Mouse (Mus musculus) ovary, postnatal 36 days (tissue): ENCODE data around the gene Glrb.

Experiments
- DNase-seq: peaks from one replicate; pipeline ENCODE4 v3.0.0; 2022; ENCODE audit warnings: low spot score, mixed read lengths

Glrb gene

GRCm38 (mm10) chr3:80913111-80913778 lies at the start of gene Glrb:
Glrb (minus strand) TSS chr3:80913660.
- peak; percentile 37 for DNase-seq

DNA sequence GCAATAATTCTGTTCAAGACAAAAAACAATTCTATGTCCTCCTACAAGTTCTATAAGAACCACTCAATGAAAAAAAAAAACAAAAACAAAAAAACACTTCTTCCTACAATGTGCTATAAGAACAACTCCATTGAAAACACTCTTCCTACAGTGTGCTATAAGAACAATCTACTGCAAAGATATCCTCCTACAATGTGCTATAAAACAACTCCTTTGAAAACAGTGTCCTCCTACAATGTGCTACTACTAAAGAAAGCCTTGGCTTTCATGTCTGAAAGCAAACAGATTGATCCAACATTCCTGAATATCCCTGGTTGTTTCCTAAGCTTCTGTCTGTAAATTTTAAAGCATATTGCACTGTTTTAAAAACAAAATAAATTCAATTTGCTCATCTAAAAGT lies 46.5 kb upstream of the Glrb start:
- no peak for DNase-seq

GRCm38 (mm10) chr3:80958591-80958990 lies 45.1 kb upstream of the Glrb start:
- DNase-seq: peak; percentile 34

DNA sequence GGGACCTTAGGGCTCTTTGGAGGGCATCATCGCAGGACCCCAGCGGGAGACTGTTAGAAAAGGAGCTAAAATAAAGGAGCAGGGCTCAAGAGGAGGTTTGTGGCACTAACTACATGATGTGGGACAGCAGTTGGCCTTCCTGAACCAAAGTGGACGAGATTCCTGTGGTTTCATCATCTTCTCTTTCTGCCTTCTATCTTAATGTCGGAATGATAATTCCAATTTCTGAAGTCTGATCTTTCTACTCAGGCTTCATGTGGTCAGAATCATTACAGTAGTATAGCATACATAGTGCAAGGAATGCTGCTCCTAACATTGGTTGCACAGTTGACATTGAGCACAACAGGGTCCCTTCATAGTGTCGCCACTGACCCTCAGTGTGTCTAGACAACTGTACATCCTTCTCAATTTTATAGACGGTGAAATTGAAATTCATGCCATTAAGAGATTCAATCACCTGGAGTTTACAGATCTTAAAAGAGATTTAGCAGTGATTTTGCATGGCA lies 372 bp upstream of the Glrb start:
- DNase-seq: no peak

- no peak for DNase-seq
These were observed 18.5 kb downstream of the Glrb start for GRCm38 (mm10) chr3:80894745-80895480.

- no peak for DNase-seq
These were observed 19.1 kb downstream of the Glrb start for GRCm38 (mm10) chr3:80894328-80894727.

- no peak for DNase-seq
These were observed 20.3 kb downstream of the Glrb start for GRCm38 (mm10) chr3:80893055-80893690.

- no peak for DNase-seq
These were observed 22.4 kb downstream of the Glrb start for GRCm38 (mm10) chr3:80891087-80891486.

DNA sequence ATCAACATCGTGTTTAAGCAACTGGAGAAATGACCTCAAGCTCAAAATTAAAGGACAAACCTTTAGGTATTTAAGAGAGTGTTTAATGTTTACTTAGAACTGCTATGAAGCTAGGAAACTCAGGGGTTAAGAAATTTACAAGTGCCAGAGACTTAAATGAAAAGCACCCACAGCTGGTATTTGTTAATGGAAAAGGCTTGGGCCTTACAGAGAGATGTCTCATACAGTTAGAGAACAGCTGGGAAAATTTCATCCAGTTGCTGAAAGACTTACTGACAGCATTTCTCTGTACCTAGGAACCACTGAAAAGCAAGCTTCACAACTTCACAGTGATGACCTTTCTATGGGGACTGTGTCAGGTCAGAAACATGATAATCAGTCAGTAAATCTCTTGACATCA lies 28.3 kb downstream of the Glrb start:
- no peak for DNase-seq

- DNase-seq: no peak
These were observed 29.9 kb downstream of the Glrb start for GRCm38 (mm10) chr3:80883601-80884000.

DNA sequence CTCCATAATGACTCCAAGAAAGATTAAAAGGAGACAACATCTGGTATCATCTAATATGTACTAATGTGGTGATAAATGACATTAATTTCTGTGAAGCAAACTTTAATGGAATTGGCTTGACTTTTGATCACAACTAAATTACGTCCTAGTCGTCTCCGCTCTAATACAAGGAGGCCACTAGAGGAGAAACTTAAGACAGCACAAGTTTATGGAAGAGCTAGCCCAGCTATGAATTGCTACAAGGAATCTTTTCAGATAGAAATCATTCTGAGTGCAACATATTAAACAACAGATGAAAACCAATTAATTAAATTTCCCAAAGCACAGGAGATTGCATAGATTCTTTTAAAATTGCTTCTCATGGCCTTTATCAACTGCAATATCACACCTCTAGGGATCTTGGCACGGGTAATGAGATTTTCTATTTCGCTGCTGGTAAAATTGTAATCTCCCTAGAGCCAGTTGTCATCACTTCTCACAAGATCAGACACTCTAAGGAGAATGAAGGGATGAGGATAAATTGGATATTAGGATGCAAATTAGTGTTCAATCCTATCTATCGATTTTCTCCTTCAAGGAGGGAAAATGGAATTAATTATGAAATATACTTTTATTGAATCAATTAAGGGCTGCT lies 32.7 kb downstream of the Glrb start:
- DNase-seq: no peak

DNA sequence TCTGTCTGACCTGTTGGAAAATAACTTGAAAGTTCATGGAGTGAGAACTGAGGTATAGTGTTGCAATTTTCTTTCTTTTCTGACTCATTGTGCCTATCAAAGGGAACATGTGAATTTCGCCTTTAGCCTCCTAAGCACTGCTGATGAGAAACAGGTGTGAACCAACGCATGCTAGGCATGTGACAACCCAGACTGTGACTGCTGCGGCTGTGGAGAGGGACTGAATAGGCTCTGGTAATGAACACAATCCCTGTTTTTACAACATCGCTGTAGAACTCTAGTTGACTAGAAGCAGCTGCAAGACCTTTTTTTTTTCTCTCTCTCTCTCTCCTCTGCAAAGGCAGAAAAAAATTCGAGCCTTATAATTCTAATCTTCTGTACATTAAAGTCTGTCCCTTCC lies 34.9 kb downstream of the Glrb start:
- DNase-seq: no peak

GRCm38 (mm10) chr3:80874690-80875353 lies 38.6 kb downstream of the Glrb start:
- DNase-seq: no peak

DNA sequence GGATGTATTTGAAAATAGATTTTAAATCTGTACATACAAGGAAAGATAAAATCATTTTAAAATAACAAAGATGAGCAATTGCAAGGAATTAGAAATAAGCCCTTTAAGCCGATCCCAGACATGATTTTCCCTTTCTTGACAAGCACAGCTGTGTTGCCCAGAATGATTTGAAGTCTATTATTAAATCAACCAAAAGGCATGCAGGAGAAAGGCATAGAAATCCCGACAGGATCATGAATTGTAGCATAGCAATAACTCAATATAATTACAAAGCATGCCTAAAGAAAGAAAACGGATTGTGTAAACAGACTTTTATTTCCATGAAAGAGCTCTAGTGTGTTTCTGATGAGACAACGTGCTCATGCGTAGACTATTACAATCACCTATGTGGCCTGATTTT lies 39.4 kb downstream of the Glrb start:
- no peak for DNase-seq

- no peak for DNase-seq
These were observed 41.8 kb downstream of the Glrb start for GRCm38 (mm10) chr3:80871472-80872171.

DNA sequence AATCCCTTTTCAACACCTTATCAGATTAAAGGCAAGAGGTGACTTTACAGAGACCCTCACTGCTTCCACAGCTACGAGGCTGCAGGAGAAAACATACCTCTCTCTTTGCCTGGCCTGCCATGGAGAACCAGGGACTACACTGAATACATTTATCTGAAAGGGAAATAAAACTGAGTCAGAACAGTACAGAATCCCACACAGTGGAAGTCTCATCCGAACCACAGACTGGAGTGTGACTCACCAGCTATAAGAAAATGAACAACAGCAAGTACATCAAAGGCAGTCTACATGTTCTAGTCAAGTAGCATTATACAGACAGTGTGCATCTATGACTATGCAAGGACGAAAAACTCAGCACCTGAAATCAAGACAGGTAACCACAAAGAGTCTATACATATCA lies 46.1 kb downstream of the Glrb start:
- no peak for DNase-seq

DNA sequence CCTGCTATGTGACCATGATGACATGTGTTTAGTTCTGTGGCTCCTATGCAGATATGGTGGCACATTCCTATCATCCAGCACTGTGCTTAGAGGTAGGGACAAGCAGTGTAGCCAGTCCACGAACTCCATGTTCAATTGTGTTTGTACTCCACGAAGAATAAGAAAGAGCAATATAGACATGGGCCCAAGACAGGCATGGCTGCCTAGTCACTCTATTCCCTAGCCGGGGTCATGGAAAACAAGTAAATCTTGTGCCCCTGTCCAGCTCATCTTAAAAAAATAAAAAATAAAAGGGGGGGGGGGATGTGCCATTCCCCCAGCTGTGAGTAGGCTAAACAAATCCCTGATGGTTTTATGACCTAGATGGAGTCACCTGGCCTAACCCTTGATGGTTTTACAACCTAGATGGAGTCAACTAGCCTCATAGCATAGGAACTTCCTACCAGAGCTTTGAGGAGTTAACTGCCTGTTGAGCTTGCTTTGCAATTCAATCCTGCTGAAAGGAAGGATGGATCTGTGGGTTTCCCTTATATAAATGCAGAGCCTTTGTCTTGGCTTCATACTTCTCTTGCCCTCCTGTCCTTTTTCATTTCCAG lies 60.5 kb downstream of the Glrb start:
- DNase-seq: no peak

DNA sequence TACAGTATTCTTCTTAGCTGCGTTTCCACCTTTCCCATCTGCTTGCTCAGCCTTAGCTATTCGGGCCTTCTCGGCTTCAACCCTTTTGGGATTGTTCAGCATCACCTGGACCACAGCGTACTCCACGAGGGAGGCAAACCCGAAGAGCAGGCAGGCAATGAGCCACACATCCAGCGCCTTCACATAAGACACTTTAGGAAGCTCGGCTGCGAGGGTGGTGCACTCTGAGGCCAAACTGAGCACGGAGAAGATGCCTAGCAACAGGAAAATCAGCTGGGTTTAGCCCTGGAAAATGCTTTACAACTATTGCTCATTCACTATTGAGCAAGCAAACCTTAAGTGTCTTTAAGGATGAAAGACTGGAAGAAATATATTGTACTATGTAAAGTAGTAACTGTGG lies 62.5 kb downstream of the Glrb start:
- DNase-seq: no peak

GRCm38 (mm10) chr3:80845634-80846033 lies 67.8 kb downstream of the Glrb start:
- DNase-seq: no peak

DNA sequence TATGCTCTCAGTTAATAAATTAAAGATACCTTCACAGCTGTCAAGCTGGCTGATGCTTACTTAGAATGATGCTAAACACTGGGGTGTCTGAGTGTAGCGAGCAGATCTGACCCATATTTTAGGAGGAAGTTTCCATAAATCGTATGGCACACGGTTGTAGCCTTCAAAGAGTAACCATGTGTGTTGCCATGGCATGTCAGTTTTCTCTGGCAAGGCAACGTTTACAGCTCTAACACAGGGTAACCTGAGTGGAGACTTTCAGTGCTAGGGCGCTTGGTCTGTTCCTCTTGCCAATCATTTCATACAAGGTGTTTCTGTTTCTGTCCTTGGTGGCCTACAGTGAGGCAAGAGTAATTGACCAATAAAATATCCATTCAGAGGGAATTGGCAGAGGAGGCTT lies 73.6 kb downstream of the Glrb start:
- DNase-seq: no peak

DNA sequence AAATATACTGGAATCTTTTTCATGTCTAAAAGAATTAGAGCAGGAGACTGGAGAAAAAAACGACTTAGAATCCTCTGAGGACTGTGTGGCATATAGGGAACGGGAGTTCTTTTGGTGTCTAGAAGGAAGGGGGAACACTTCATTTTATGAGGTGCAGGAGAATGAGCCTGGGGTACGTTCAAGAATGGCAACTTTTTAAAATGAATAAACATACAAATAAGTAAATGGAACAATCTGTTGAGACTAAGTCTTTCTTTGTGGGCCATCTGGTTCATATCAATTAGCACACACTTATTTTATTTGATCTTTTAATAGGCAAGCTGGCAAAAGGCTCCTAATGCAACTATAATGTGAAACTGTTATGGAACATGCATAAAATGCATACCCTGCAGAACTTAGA lies 75.9 kb downstream of the Glrb start:
- no peak for DNase-seq
